Mouse (Mus musculus): ENCODE measurements around the gene Tcp10a. TPM values are rescaled to one million over a fixed set of nuclear protein-coding genes. Genes with fewer than 3 reads are reported as not detected.
"Not testable (repeated sequence)": the region's sequence is repeated elsewhere in the genome, so short reads cannot be mapped to it uniquely, and the experiment has no call there.

Gene Tcp10a
- polyA plus RNA-seq, 1 experiment from 2014 or later: not detected

DNA sequence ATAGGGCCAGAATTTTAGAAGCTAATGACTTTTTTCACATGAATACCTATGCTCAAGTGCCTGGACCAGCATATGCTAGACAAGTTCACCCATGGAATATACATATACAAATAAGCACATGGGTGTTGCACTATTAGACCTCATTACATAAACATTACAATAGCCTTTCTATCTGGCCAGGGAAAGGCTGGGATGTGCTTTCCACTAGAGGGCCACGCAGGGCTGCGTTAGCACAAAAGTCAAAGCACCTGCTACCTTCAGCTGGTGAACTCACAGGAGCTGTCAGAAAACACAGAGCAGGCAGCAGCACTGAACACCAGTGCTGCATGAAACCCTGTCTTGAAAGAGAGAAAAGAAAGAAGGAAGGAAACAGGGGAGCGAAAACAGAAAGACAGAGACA is 53.5 kb downstream of the Tcp10a start:
- not testable (repeated sequence) for ATAC-seq (ENCODE audit: insufficient read depth, low FRiP score, low read depth); H3K4me1 ChIP-seq; H3K36me3 ChIP-seq; H3K27ac ChIP-seq; H3K9me3 ChIP-seq; H3K4me3 ChIP-seq (replicated peaks); H3K9ac ChIP-seq; H3K4me2 ChIP-seq; H3K27me3 ChIP-seq (replicated peaks)
- 25% methylated on average over 2 of the region's 3 CpGs for WGBS

DNA sequence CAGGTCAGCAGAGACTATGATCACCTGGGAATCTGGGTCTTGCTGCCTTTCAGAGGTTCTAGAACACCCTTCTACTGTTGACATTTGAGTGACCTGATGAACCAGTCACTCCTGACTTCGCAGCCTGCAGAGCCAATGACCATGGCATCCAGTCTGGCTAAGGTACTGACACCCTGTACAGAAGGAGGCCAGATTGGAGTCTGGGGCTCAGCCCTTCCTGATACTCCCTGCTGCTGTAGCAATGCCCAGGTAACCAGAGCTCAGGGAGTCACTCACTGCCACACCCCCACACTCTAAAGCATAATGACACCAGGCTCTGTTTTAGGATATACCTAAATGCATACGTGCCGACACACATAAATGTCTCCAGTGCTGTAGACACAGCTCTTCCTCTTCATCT is 58.3 kb downstream of the Tcp10a start:
- not testable (repeated sequence) for H3K9ac ChIP-seq; H3K27ac ChIP-seq; H3K9me3 ChIP-seq; H3K27me3 ChIP-seq (replicated peaks); H3K4me2 ChIP-seq; H3K4me1 ChIP-seq; H3K4me3 ChIP-seq (replicated peaks); ATAC-seq (ENCODE audit: insufficient read depth, low FRiP score, low read depth); H3K36me3 ChIP-seq
- 94% methylated on average over 1 of the region's 3 CpGs for WGBS

DNA sequence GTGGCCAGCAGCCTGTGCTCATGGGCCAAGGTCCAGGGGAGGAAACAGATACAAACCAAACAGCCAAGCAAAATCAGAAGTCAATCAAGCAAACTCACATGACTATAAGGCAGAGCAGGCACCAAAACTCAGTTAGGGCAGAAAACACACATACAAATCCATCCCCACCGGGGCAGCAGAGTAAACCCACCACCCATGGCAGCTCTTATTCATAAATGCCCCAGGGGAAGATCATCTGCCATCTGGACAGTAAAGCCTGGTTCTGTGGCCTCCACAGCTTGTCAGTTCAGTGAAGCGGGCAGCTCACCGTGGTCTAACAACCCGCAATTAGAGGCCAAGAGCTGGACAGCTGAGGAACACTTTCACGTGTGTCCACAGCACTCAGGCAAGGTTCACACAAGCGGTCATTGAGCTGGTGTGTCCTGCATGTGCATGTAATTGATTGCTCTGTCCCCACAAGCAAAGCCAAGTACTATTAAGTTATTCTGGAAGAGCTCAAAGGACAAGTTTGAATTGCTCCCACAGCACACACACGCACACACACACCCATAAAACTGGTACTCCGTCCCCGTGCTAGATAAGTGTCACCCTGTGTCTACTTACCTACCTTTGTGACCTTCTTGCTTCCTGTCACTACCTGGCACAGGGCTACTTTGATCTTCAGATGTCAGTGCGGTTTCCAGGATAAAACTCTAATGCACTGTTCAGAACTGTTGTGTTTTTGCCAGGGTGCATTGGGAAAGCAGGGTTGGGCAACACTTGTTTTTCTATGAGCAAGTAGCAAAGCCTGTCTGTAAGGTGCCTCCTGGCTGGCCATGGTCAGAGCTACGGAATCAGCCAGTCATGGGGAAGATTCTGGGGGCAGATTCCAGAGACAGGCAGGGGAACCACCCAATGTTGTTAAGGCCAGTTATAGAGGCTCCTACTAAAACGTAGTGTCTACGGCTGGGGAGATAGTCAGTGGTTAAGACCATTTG is 59.0 kb downstream of the Tcp10a start:
- not testable (repeated sequence) for H3K4me1 ChIP-seq; H3K27me3 ChIP-seq (replicated peaks); ATAC-seq (ENCODE audit: insufficient read depth, low FRiP score, low read depth)

GRCm38 (mm10) chr17:7385364-7385763 is 60.9 kb downstream of the Tcp10a start, which contains the start of gene Unc93a2:
TSS of gene Unc93a2 (minus strand) at chr17:7385464.
- H3K27ac ChIP-seq; H3K4me2 ChIP-seq; H3K9ac ChIP-seq; H3K9me3 ChIP-seq; H3K4me1 ChIP-seq; H3K36me3 ChIP-seq; H3K27me3 ChIP-seq (replicated peaks); ATAC-seq (ENCODE audit: insufficient read depth, low FRiP score, low read depth); H3K4me3 ChIP-seq (replicated peaks): not testable (repeated sequence)
- 74% methylated on average over 3 of the region's 3 CpGs for WGBS

More for the DNA sequence above, 59.0 kb downstream of the Tcp10a start:
- 78% methylated on average over 12 of the region's 13 CpGs for WGBS
- not testable (repeated sequence) for H3K27ac ChIP-seq; H3K4me3 ChIP-seq (replicated peaks); H3K9ac ChIP-seq; H3K9me3 ChIP-seq; H3K4me2 ChIP-seq; H3K36me3 ChIP-seq

GRCm38 (mm10) chr17:7386016-7386415 is 61.6 kb downstream of the Tcp10a start:
- H3K27me3 ChIP-seq (replicated peaks); H3K9ac ChIP-seq; H3K4me2 ChIP-seq; H3K27ac ChIP-seq; H3K4me3 ChIP-seq (replicated peaks); ATAC-seq (ENCODE audit: insufficient read depth, low FRiP score, low read depth); H3K4me1 ChIP-seq; H3K36me3 ChIP-seq; H3K9me3 ChIP-seq: not testable (repeated sequence)
- WGBS: 65% methylated on average over 8 of the region's 8 CpGs

DNA sequence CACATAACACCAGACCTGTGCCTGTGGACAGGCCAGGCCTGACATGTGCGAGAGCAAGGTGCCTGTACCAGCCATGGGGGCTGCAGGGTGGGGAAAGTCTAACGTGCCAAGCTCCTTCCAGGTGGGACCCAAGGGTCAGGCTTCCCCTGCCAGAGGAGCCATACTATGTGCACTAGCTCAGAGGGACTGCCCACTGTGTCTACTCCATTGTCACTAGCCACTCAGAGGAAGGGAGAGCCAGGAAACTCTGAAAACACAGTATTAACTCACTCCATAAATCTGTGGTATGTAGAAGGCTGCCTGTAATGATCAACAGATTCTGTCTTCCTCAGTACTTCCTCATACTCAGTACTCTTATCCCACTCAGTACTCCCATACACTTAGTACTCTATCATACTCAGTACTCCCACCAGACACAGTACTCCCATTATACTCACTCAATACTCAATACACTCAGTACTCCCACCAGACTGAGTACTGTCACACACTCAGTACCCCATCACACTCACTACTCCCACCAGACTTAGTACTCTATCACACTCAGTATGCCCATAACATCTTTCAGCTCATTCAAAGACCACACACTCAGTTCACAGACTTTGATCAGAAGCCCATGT is 64.0 kb downstream of the Tcp10a start:
- not testable (repeated sequence) for H3K4me3 ChIP-seq (replicated peaks); H3K27me3 ChIP-seq (replicated peaks); H3K4me1 ChIP-seq; H3K9me3 ChIP-seq; H3K36me3 ChIP-seq; H3K4me2 ChIP-seq; H3K9ac ChIP-seq; H3K27ac ChIP-seq
- peak; percentile 16; the same call in 1 of the 2 replicates for ATAC-seq (ENCODE audit: insufficient read depth, low FRiP score, low read depth)
- no CpG with 5 or more reads among the region's 2 CpGs for WGBS

GRCm38 (mm10) chr17:7388958-7389356 is 64.5 kb downstream of the Tcp10a start:
- not testable (repeated sequence) for H3K36me3 ChIP-seq; H3K27ac ChIP-seq; H3K4me2 ChIP-seq; H3K9me3 ChIP-seq; H3K27me3 ChIP-seq (replicated peaks); H3K4me3 ChIP-seq (replicated peaks); H3K9ac ChIP-seq; H3K4me1 ChIP-seq; ATAC-seq (ENCODE audit: insufficient read depth, low FRiP score, low read depth)
- WGBS: 66% methylated on average over 8 of the region's 8 CpGs

- H3K36me3 ChIP-seq; H3K9me3 ChIP-seq; H3K4me3 ChIP-seq (replicated peaks); H3K4me1 ChIP-seq; ATAC-seq (ENCODE audit: insufficient read depth, low FRiP score, low read depth); H3K27ac ChIP-seq; H3K9ac ChIP-seq; H3K4me2 ChIP-seq; H3K27me3 ChIP-seq (replicated peaks): not testable (repeated sequence)
- 62% methylated on average over 7 of the region's 7 CpGs for WGBS
These were observed 65.5 kb downstream of the Tcp10a start for GRCm38 (mm10) chr17:7389898-7390297.

DNA sequence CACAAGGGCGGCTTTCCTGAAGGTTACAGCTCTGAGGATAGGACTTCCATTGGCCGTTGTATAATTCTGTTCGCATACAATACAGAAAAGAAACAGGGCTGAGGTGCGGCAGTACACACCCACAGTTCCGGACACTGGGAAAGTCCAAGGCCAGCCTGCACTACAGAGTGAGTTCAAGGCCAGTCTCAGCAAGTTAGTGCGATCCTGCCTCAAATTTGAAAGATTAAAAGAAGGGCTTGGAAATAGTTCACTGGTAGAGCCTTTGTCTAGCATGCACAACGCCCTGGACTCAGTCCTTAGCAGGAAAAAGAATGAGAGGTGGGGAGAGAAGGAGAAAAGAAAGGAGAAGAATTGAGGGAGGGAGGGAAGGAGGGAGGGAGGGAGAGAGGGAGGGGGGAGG is 70.7 kb downstream of the Tcp10a start:
- H3K27me3 ChIP-seq (replicated peaks); H3K4me1 ChIP-seq; H3K27ac ChIP-seq; H3K4me3 ChIP-seq (replicated peaks); H3K9me3 ChIP-seq; H3K9ac ChIP-seq; ATAC-seq (ENCODE audit: insufficient read depth, low FRiP score, low read depth); H3K36me3 ChIP-seq; H3K4me2 ChIP-seq: not testable (repeated sequence)
- WGBS: 89% methylated on average over 7 of the region's 7 CpGs

Other genes starting within 250 kb of the Tcp10a start
- 8.5 and 9.4 TPM in 2 replicates for gene Rps6ka2, start 154.5 kb upstream of the Tcp10a start, polyA plus RNA-seq (2015; fragmentation: Nextera tagmentation; extraction: Ambion mirVana)
- gene Ttll2, start 28.1 kb downstream of the Tcp10a start, polyA plus RNA-seq (2015; fragmentation: Nextera tagmentation; extraction: Ambion mirVana): not detected in 2 replicates
- gene Gm49630, start 47.3 kb downstream of the Tcp10a start, polyA plus RNA-seq (2015; fragmentation: Nextera tagmentation; extraction: Ambion mirVana): not detected in 2 replicates
- not detected in 2 replicates for gene Unc93a2, start 60.8 kb downstream of the Tcp10a start, polyA plus RNA-seq (2015; fragmentation: Nextera tagmentation; extraction: Ambion mirVana)

Data from stomach, embryonic 15.5 days (tissue).